In genomic region chr12:102437952-102438351, GRCm38 (mm10) we compare ENCODE assay signal across 8 mouse cellular contexts. TPM values are rescaled to one million over a fixed set of nuclear protein-coding genes. Genes with fewer than 3 reads are reported as not detected.
DNase-seq lines count a peak whose midpoint lies in the region; ATAC-seq and TF ChIP-seq lines count a peak whose summit lies in the region.

No protein-coding gene starts in this region.

- no peaks in the 10 kb centered on the region for H3K36me3 ChIP-seq in kidney, adult 2 months (ENCODE audit: control insufficient read depth, insufficient read depth, low read length)
- peaks cover 0 to 12% of the 10 kb centered on the region in 2 experiments for H3K36me3 ChIP-seq in CH12.LX (replicated peaks in 1 of 2; ENCODE audit: control insufficient read depth in 1 of 2, insufficient read depth in 1 of 2, low read length in 1 of 2)
- no peaks in the 10 kb centered on the region for H3K36me3 ChIP-seq in embryonic facial prominence, embryonic 10.5 days (replicated peaks)
- H3K36me3 ChIP-seq in limb, embryonic 13.5 days, result no peaks in the 10 kb centered on the region

- ATAC-seq in limb, embryonic 13.5 days (ENCODE audit: low FRiP score, low read depth), result no peak
- no peak for ATAC-seq in megakaryocyte progenitor cell, adult 5-6 weeks (replicated peaks; ENCODE audit: poor library complexity)
- ATAC-seq in granulocyte monocyte progenitor cell, adult 5-6 weeks (replicated peaks; ENCODE audit: poor library complexity, severe bottlenecking), result no peak

- H3K79me2 ChIP-seq in CH12.LX (replicated peaks; ENCODE audit: control insufficient read depth, extremely low read depth, insufficient read depth, poor library complexity, severe bottlenecking), result peaks cover 9% of the 10 kb centered on the region

- WGBS in kidney, adult 2 months, result 41% methylated on average over 5 of the region's 5 CpGs
- WGBS in embryonic facial prominence, embryonic 10.5 days, result 81% methylated on average over 5 of the region's 5 CpGs
- WGBS in limb, embryonic 13.5 days, result 84% methylated on average over 5 of the region's 5 CpGs

- in situ Hi-C loops in CH12.LX (cut with MboI; ENCODE audit: low pct_ligation_motif_present, low pct_unique_long_range_greater_than_20kb, low sequenced_read_pairs), result no loop called here

- peak overlapping the region; percentile 77 for H3K27ac ChIP-seq in kidney, adult 2 months (ENCODE audit: insufficient read depth, low read depth, low read length)
- no peak overlapping the region for H3K27ac ChIP-seq in CH12.LX (ENCODE audit: insufficient read depth, low read depth)
- H3K27ac ChIP-seq in embryonic facial prominence, embryonic 10.5 days (replicated peaks), result no peak overlapping the region
- no peak overlapping the region for H3K27ac ChIP-seq in limb, embryonic 13.5 days

- peak overlapping the region; percentile 48 for H3K4me2 ChIP-seq in CH12.LX (ENCODE audit: insufficient read depth, low read depth, poor library complexity, severe bottlenecking)
- H3K4me2 ChIP-seq in limb, embryonic 13.5 days (replicated peaks), result peak overlapping the region; percentile 71

- DNase-seq in kidney, adult 2 months, result peak; percentile 53
- DNase-seq in kidney, postnatal 4 days, result no peak
- DNase-seq in CH12.LX (ENCODE audit: extremely low read depth), result no peak
- no peak for DNase-seq in embryonic facial prominence, embryonic 10.5 days (ENCODE audit: low spot score)
- DNase-seq in urinary bladder, postnatal 36 days (ENCODE audit: low spot score in 2 of 2), result no peak

- no peaks in the 10 kb centered on the region for H3K27me3 ChIP-seq in kidney, adult 2 months (replicated peaks; ENCODE audit: control insufficient read depth, insufficient read depth, low read length)
- no peaks in the 10 kb centered on the region for H3K27me3 ChIP-seq in CH12.LX (replicated peaks)
- no peaks in the 10 kb centered on the region for H3K27me3 ChIP-seq in embryonic facial prominence, embryonic 10.5 days (replicated peaks; ENCODE audit: low read depth, poor library complexity, severe bottlenecking)
- no peaks in the 10 kb centered on the region for H3K27me3 ChIP-seq in limb, embryonic 13.5 days

- H3K9me3 ChIP-seq in CH12.LX (replicated peaks; ENCODE audit: low read length), result no peaks in the 10 kb centered on the region
- no peaks in the 10 kb centered on the region for H3K9me3 ChIP-seq in embryonic facial prominence, embryonic 10.5 days
- H3K9me3 ChIP-seq in limb, embryonic 13.5 days, result no peaks in the 10 kb centered on the region

- no peak for TF ChIP-seq POLR2A in kidney, adult 2 months (IDR thresholded peaks at IDR 0.05; ENCODE audit: low read depth, low read length)
- no peak for TF ChIP-seq POLR2A in CH12.LX (IDR thresholded peaks at IDR 0.05; ENCODE audit: low read depth, low read length)

- 0 out of 2 replicates have a peak overlapping the region, but pooled peaks have one; percentile 23 for H3K9ac ChIP-seq in CH12.LX (ENCODE audit: insufficient read depth, low read depth)
- H3K9ac ChIP-seq in limb, embryonic 13.5 days, result no peak overlapping the region

- no peak for TF ChIP-seq CTCF in kidney, adult 2 months (conservative IDR thresholded peaks at IDR 0.05; ENCODE audit: insufficient read depth, insufficient read length, low read depth, low read length)
- TF ChIP-seq CTCF in CH12.LX (conservative IDR thresholded peaks at IDR 0.05 in 1 of 2, IDR thresholded peaks at IDR 0.05 in 1 of 2; ENCODE audit: low read depth in 2 of 2, low read length in 2 of 2), result no peak

- no peaks in the 10 kb centered on the region; the same call in 1 of the 2 replicates for H3K4me1 ChIP-seq in kidney, adult 2 months (ENCODE audit: control insufficient read depth, insufficient read depth, low read length)
- peaks cover 8 to 37% of the 10 kb centered on the region in 2 experiments for H3K4me1 ChIP-seq in CH12.LX (ENCODE audit: control insufficient read depth in 1 of 2, insufficient read depth in 2 of 2)
- peaks cover 24% of the 10 kb centered on the region for H3K4me1 ChIP-seq in embryonic facial prominence, embryonic 10.5 days
- peaks cover 16% of the 10 kb centered on the region for H3K4me1 ChIP-seq in limb, embryonic 13.5 days

- peak overlapping the region; percentile 39 for H3K4me3 ChIP-seq in kidney, adult 2 months (ENCODE audit: insufficient read depth, low read depth, low read length)
- H3K4me3 ChIP-seq in CH12.LX (replicated peaks in 1 of 3; ENCODE audit: low read depth in 2 of 3, low read length in 2 of 3, poor library complexity in 1 of 3), result peak overlapping the region; percentile 69 to 74 (median 73)
- peak overlapping the region; percentile 77; the same call in 1 of the 2 replicates for H3K4me3 ChIP-seq in embryonic facial prominence, embryonic 10.5 days
- peak overlapping the region; percentile 68 for H3K4me3 ChIP-seq in limb, embryonic 13.5 days

- dilution Hi-C loops in CH12.LX (cut with MboI; ENCODE audit: extremely low pct_ligation_motif_present, extremely low pct_unique_long_range_greater_than_20kb, low sequenced_read_pairs), result no loop called here

- no peak for TF ChIP-seq EP300 in CH12.LX (IDR thresholded peaks at IDR 0.05; ENCODE audit: low read length)

- no peak for TF ChIP-seq RAD21 in CH12.LX (IDR thresholded peaks at IDR 0.05; ENCODE audit: low read depth, low read length)

TF ChIP-seq in CH12.LX, 34 proteins besides CTCF, POLR2A, EP300 and RAD21:
- TF ChIP-seq JUND (conservative IDR thresholded peaks at IDR 0.05; ENCODE audit: low read depth, low read length) (no peak), TCF12 (IDR thresholded peaks at IDR 0.05; ENCODE audit: low read depth, low read length) (no peak), USF2 (conservative IDR thresholded peaks at IDR 0.05; ENCODE audit: low read depth, low read length) (no peak), SIN3A (IDR thresholded peaks at IDR 0.05; ENCODE audit: low read length) (peak; percentile 20; the same call in 1 of the 2 replicates), SMC3 (IDR thresholded peaks at IDR 0.05; ENCODE audit: low read depth, low read length) (no peak), TBP (conservative IDR thresholded peaks at IDR 0.05; ENCODE audit: low read depth, low read length) (no peak), CHD2 (IDR thresholded peaks at IDR 0.05; ENCODE audit: low read length) (no peak), IRF4 (IDR thresholded peaks at IDR 0.05; ENCODE audit: low read depth, low read length) (0 out of 2 replicates have a peak, but pooled peaks have one; percentile 1), MEF2A (IDR thresholded peaks at IDR 0.05; ENCODE audit: borderline replicate concordance, low read depth, low read length) (no peak)

RNA-seq across cellular contexts. Expression of gene Lgmn, which starts 1.7 kb away (rescaled TPM):
- 1,163 and 1,191 TPM in 2 replicates for polyA plus RNA-seq in kidney, adult 2 months (2012; rRNA removed)
- 34.6 and 38.5 TPM in 2 replicates for total RNA-seq in CH12.LX (2012; rRNA removed)
- 39.1 and 42.6 TPM in 2 replicates for total RNA-seq in CH12.LX (2014; rRNA removed)
- 41.0 and 49.9 TPM in 2 replicates for polyA plus RNA-seq in CH12.LX (2012; ENCODE audit: insufficient read length, low read depth)
- 42.7 and 45.6 TPM in 2 replicates for polyA plus RNA-seq in embryonic facial prominence, embryonic 10.5 days (2016; fragmentation: Nextera tagmentation; extraction: Ambion mirVana)
- 81.3 and 84.8 TPM in 2 replicates for polyA plus RNA-seq in limb, embryonic 13.5 days (2015; fragmentation: Nextera tagmentation; extraction: Ambion mirVana)
- 2.1 and 2.9 TPM in 2 replicates for total RNA-seq in megakaryocyte progenitor cell, adult 5-6 weeks (2015)
- 0.71 and 2.2 TPM in 2 replicates for total RNA-seq in megakaryocyte progenitor cell, adult 5-6 weeks (2017)
- total RNA-seq in granulocyte monocyte progenitor cell, adult 5-6 weeks (2014; fragmentation: Nextera tagmentation), result 0.47 and 0.58 TPM in 2 replicates
- total RNA-seq in granulocyte monocyte progenitor cell, adult 5-6 weeks (2017), result 1.2 and 1.7 TPM in 2 replicates

RNA-seq across cellular contexts. Expression of gene Golga5, which starts 31.0 kb away (rescaled TPM):
- polyA plus RNA-seq in kidney, adult 2 months (2012; rRNA removed), result 12.8 and 14.8 TPM in 2 replicates
- 29.5 and 30.6 TPM in 2 replicates for total RNA-seq in CH12.LX (2012; rRNA removed)
- total RNA-seq in CH12.LX (2014; rRNA removed), result 35.5 and 35.9 TPM in 2 replicates
- polyA plus RNA-seq in CH12.LX (2012; ENCODE audit: insufficient read length, low read depth), result 35.7 and 36.6 TPM in 2 replicates
- polyA plus RNA-seq in embryonic facial prominence, embryonic 10.5 days (2016; fragmentation: Nextera tagmentation; extraction: Ambion mirVana), result 28.4 and 31.3 TPM in 2 replicates
- 39.5 and 42.0 TPM in 2 replicates for polyA plus RNA-seq in limb, embryonic 13.5 days (2015; fragmentation: Nextera tagmentation; extraction: Ambion mirVana)
- total RNA-seq in megakaryocyte progenitor cell, adult 5-6 weeks (2015), result 22.1 and 28.8 TPM in 2 replicates
- 69.0 and 74.0 TPM in 2 replicates for total RNA-seq in megakaryocyte progenitor cell, adult 5-6 weeks (2017)
- 25.2 and 28.7 TPM in 2 replicates for total RNA-seq in granulocyte monocyte progenitor cell, adult 5-6 weeks (2014; fragmentation: Nextera tagmentation)
- total RNA-seq in granulocyte monocyte progenitor cell, adult 5-6 weeks (2017), result 53.3 and 71.2 TPM in 2 replicates

Comparison
In these comparisons a context has a peak if more than half of its experiments do, and no peak if none do; other contexts are left out.
1. RNA of gene Lgmn, which starts 1.7 kb away (polyA plus RNA-seq): 1,163 to 1,191 TPM in kidney, adult 2 months; 81.3 to 84.8 TPM in limb, embryonic 13.5 days, 41.0 to 49.9 TPM in CH12.LX and 42.7 to 45.6 TPM in embryonic facial prominence, embryonic 10.5 days; every median in the first group is over 10 times any median in the second.
2. Peak in every context shown above with its lines, with median percentiles within 50 percentile points of each other: H3K4me3 ChIP-seq.